Mouse (Mus musculus) lung, adult 10 weeks (tissue): ENCODE measurements around the gene Mettl21a. TPM values are rescaled to one million over a fixed set of nuclear protein-coding genes. Genes with fewer than 3 reads are reported as not detected.

Experiments
- polyA plus RNA-seq: library from polyadenylated mRNA; stranded (reverse); fragments of 350-450 nt; fragmentation: Illumina TruSeq; extraction: RNeasy Lipid Tissue Mini Kit (QIAGEN cat#74804); gene quantifications from one replicate; pipeline ENCODE4 v1.2.3, GENCODE M21; 2014; ENCODE audit warnings: low read depth, low replicate concordance; ENCODE audit not compliant: insufficient read depth

Gene Mettl21a
- 7.0 TPM for polyA plus RNA-seq

GRCm38 (mm10) chr1:64616881-64617714 is at the start of gene Mettl21a:
TSS of gene Mettl21a (minus strand) at chr1:64617242.

Other genes starting within 250 kb of the Mettl21a start
- 9.3 TPM for gene Creb1, start 84.6 kb downstream of the Mettl21a start, polyA plus RNA-seq
- gene Ccnyl1, start 73.2 kb upstream of the Mettl21a start, polyA plus RNA-seq, result 7.5 TPM
- gene Fzd5, start 120.5 kb upstream of the Mettl21a start, polyA plus RNA-seq, result 3.7 TPM